Mouse (Mus musculus) cortical plate, adult 2 months (tissue): ENCODE data around the gene Alg13.

Source experiments
- CTCF ChIP-seq: fragments of 200-500 bp; IDR thresholded peaks from 2 replicates; pipeline ENCODE4 v1.5.1; 2011; ENCODE audit warnings: mild to moderate bottlenecking, control low read depth, low read length; ENCODE audit not compliant: insufficient read depth; ENCODE audit errors: extremely low read depth
- POLR2A ChIP-seq: fragments of 200-500 bp; IDR thresholded peaks from 2 replicates; pipeline ENCODE4 v1.6.1; 2011; ENCODE audit warnings: mild to moderate bottlenecking, low read length, control low read depth; ENCODE audit not compliant: insufficient read depth; ENCODE audit errors: extremely low read depth

DNA sequence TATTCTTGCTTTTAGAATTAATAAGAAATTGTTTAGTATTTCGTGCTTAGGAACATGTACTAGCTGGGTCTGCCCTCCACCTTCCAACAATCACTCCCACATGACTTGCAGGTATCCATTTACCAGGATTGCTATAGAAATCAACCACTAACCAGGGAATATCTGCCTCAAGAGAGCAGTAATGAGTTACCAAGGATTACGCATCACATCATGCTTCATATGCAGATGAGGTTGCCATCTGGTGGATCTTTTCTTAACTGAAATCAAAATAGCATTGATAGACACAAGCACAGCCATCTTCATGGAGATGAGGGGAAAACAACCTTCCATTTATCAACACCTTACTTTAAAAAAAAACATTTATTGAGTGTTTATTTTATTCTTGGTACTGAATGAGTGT lies 16.1 kb upstream of the Alg13 start:
- TF ChIP-seq POLR2A: no peak
- TF ChIP-seq CTCF: no peak
